Mouse (Mus musculus) cortical plate, adult 2 months (tissue): ENCODE data around the gene Rab11fip5.

Experiments
- CTCF ChIP-seq: fragments of 200-500 bp; IDR thresholded peaks from 2 replicates; pipeline ENCODE4 v1.5.1; 2011; ENCODE audit warnings: mild to moderate bottlenecking, control low read depth, low read length; ENCODE audit not compliant: insufficient read depth; ENCODE audit errors: extremely low read depth
- POLR2A ChIP-seq: fragments of 200-500 bp; IDR thresholded peaks from 2 replicates; pipeline ENCODE4 v1.6.1; 2011; ENCODE audit warnings: mild to moderate bottlenecking, low read length, control low read depth; ENCODE audit not compliant: insufficient read depth; ENCODE audit errors: extremely low read depth

DNA sequence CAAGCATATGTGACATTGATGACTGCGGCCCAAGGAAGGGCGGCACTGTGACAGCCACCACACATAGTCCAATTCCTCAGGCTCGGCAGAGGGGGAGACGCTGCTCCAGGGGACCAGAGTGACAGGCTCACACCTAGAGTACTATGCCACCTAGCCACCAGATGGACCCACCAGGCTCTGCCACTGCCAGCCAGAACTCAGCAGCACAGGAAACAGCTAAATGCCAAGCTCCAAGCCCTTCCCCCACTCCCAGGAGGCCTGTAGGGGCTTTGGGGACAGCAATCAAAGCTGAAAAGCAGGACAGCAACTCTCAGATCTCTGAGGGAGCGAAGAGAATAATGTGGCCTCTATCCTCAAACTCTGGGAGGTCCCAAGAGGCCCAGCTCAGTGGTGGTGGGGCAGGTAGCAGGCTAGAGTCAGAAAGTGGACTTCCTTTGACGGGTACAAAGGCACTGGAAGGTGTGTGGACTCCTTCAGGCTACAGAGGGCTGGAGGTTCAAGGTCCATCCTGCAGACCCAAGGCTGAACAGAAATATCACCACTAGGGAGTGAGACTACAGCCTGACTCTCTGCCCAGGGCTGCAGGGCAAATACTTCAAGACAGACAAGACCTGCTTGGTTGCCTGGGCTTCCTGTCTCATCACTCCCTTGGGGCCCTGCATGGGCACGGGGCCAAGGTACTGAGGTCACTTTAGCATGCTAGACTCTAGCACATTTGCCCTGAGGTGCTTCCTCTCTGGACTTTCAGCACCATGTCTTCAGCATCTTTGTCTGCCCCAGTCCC lies 78.9 kb downstream of the Rab11fip5 start:
- TF ChIP-seq CTCF (no peak), POLR2A (no peak)
